Mouse (Mus musculus): Measurements from ENCODE around the gene Lins1. TPM values are rescaled to one million over a fixed set of nuclear protein-coding genes. Genes with fewer than 3 reads are reported as not detected.

Lins1 gene
- total RNA-seq, 2 experiments from 2014 or later, result 8.6 to 9.3 TPM

DNA sequence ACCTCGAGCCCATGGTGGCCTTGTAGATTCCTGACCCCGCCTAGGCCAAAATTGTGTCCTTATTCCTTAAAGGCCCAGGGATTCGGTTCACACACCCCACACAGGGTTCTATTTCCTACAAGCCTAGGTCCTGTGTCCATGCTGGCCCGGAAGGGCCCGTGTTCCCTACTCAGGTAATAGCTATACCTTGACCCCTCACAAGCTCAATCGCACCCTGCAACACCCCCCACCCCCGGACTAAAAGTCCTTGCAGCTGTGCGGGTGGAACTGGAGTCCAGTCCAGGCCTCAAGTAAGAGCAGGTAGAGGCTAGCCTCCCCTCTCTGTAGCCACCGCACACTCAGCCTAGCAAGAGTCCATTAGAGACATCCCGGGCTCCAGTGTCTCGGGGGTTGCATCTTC is 44.2 kb downstream of the Lins1 start:
- no peak for TF ChIP-seq CTCF (IDR thresholded peaks at IDR 0.05)
- no peak for DNase-seq (ENCODE audit: extremely low spot score in 1 of 2, low spot score in 2 of 2)
- intact Hi-C loops (cut with DNase I), result no loop called here
- Histone ChIP-seq H3K4me3 (no peak overlapping the region), H3K27ac (no peak overlapping the region)

DNA sequence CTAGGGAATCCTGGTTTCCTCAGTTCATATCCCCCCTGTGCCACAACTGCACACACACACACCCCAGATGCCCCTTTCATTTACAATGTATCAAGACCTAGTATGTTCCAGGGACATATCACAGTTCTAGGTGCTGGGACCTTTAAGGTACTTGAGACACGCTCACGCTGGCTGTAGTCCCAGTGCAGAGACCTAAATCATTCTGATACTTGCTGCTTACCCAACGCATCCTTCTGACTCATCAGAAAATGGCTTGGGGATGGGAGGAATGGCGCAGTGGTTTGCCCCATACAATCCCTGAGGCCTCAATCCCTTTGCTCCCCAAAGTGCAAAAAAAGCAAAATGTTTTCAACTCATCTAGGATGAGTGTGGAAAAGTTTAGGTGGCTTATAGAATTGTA is 44.8 kb downstream of the Lins1 start:
- intact Hi-C loops (cut with DNase I), result no loop called here
- no peak for TF ChIP-seq CTCF (IDR thresholded peaks at IDR 0.05)
- no peak overlapping the region for H3K4me3 ChIP-seq
- no peak overlapping the region for H3K27ac ChIP-seq
- no peak for DNase-seq (ENCODE audit: extremely low spot score in 1 of 2, low spot score in 2 of 2)

DNA sequence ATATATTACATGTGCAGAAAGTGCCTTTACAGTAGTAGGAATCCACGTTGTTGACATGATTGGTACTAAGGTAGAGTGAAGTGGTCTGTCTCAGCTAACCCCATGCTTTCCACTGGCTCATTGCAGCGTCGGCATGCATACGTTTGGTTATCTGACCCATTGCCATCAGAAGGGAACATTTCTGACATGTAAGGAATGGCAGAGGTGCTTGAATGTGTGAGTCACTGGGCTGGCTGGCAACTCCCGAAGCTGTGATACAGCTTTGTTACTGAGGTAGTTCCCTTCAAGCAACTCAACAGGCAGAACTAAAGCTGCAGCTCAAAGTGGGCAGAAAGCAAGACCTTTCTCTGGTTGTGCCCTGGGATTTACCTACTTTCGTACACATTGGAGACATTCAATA is 45.3 kb downstream of the Lins1 start:
- H3K4me3 ChIP-seq, result no peak overlapping the region
- no peak overlapping the region for H3K27ac ChIP-seq
- intact Hi-C loops (cut with DNase I), result no loop called here
- DNase-seq (ENCODE audit: extremely low spot score in 1 of 2, low spot score in 2 of 2), result no peak
- TF ChIP-seq CTCF (IDR thresholded peaks at IDR 0.05), result no peak

DNA sequence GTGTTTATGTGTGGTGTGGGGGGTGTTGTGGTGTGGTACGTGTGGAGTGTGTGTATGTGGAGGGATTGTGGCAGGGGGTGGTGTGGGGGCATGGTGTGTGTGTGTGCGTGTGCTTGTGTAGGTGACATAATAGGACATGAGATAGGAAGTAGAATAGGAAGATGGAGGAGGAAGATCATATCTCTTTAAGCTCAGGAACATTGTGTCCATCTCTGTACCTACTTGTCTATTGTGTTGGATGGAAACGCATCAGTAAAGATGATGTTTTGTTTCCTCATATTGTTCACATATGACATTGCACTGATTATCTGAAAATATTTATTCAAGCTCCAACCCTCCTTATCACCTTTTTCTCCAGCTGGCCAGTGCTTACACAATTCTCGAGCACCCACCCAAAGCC is 47.7 kb downstream of the Lins1 start:
- no peak for DNase-seq (ENCODE audit: extremely low spot score in 1 of 2, low spot score in 2 of 2)
- TF ChIP-seq CTCF (IDR thresholded peaks at IDR 0.05), result no peak
- Histone ChIP-seq H3K4me3 (no peak overlapping the region), H3K27ac (no peak overlapping the region)
- intact Hi-C loops (cut with DNase I), result loop anchor here (2.0 kb wide), 1 partner anchor 21 kb away; no protein-coding TSS in a partner anchor

DNA sequence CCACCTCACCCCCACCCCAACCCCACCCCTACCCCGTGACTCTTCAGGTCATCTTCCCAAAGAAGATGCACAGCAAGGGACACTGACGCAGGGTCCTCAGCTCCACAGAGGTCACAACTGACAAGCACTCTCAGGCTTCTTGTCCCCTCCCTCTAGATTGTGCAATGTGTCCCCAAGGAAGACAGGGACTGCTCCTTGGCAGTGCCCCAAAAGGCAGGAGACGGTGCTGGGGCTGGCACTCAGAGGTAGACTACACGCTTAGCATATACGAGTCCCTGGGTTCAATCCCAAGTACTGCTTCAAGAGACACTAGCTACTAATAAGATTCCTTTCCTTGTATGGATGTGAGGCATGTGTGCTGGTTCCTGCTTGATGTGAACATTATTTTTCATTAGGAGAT is 51.3 kb downstream of the Lins1 start:
- H3K27ac ChIP-seq, result no peak overlapping the region
- intact Hi-C loops (cut with DNase I), result no loop called here
- no peak for TF ChIP-seq CTCF (IDR thresholded peaks at IDR 0.05)
- H3K4me3 ChIP-seq, result no peak overlapping the region
- DNase-seq (ENCODE audit: extremely low spot score in 1 of 2, low spot score in 2 of 2), result no peak

DNA sequence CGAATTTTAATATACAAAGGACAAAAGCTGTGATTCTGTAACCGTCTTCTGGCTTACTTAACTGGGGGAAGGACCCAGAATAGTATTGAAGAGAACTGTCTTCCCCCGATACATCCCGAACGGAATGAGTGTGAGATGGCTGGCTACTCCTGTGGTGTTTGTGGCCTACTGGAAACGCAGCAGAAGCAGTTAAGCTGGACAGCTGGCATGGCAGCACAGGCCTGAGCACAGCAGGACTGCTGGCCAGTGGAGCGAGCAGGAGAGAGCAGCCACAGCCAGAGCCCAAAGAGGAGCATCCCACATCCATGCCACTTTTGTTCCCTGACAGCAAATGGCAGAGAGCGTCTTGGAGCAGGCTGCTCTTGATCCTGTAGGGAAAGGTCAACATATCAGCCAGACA is 51.7 kb downstream of the Lins1 start:
- no peak for TF ChIP-seq CTCF (IDR thresholded peaks at IDR 0.05)
- no peak for DNase-seq (ENCODE audit: extremely low spot score in 1 of 2, low spot score in 2 of 2)
- intact Hi-C loops (cut with DNase I), result no loop called here
- Histone ChIP-seq H3K27ac (no peak overlapping the region), H3K4me3 (no peak overlapping the region)

DNA sequence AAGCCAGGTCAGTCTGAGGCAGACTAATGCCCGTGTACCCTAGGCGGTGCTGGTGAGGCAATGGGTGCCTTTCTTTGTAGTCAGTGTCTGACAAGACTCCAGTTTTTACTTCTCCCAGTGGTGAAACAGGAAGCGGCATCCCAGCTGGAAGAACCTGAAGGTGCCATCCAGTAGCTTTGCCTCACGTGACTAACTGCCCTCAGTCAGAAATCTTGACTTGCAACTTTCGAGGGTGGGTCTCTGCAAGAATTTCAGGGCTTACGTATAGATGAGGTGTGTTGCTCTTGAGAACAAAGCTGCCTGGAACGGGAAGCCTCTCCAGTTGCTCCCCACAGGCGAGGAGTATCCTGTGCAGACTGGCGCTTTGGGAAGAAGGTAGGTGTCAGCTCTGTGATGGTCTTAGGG is 53.7 kb downstream of the Lins1 start, which contains the start of gene Cers3:
Cers3 (plus strand) TSS at position 128 of the 405 bp plus-strand sequence.
- intact Hi-C loops (cut with DNase I), result no loop called here

DNA sequence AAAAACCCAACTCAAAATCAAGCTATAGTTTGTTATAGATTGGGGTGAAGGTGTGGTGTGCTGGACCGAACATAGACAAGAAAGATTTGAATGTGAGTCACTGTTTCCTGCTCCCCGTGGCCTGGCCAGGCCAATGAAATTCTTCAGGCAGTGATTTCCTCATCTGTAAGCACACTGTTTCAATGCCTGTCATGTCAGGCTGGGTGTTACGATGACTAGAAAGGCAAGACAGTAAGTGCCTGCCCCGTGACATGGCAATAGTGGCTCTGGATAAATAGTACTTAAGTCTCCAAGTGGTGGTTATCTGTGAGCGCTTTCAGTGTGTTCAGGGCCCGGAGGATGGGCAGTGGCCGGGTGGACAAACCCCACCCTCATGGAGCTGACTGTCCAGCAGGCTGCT is 57.3 kb downstream of the Lins1 start:
- no peak overlapping the region for H3K27ac ChIP-seq
- no peak overlapping the region for H3K4me3 ChIP-seq
- intact Hi-C loops (cut with DNase I), result no loop called here
- DNase-seq (ENCODE audit: extremely low spot score in 1 of 2, low spot score in 2 of 2), result no peak
- TF ChIP-seq CTCF (IDR thresholded peaks at IDR 0.05), result no peak

More for the DNA sequence above, 53.7 kb downstream of the Lins1 start, which contains the start of gene Cers3:
- DNase-seq (ENCODE audit: extremely low spot score in 1 of 2, low spot score in 2 of 2), result no peak
- Histone ChIP-seq H3K4me3 (no peak within 1 kb of the TSS), H3K27ac (no peak within 1 kb of the TSS)
- TF ChIP-seq CTCF (IDR thresholded peaks at IDR 0.05), result no peak

DNA sequence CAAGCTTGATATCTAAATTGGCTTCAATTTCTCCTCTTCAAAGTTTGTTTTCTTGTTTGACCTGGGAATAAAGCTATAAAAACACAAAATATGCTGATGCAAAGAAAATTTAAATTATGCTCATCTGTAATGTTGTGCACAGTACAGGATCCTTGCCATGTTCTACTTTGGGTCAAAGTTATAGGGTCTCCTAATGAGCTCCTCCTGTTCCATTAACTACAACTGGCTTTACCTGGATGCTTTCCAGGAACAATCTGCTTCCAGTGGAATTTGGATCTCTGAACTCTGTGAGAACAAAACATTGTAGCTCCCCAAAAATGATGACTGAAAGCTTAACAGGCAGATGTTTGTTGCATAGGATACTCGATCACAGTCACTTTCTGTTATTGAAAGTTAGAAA is 60.3 kb downstream of the Lins1 start:
- Histone ChIP-seq H3K4me3 (no peak overlapping the region), H3K27ac (no peak overlapping the region)
- intact Hi-C loops (cut with DNase I), result no loop called here
- no peak for TF ChIP-seq CTCF (IDR thresholded peaks at IDR 0.05)
- no peak for DNase-seq (ENCODE audit: extremely low spot score in 1 of 2, low spot score in 2 of 2)

DNA sequence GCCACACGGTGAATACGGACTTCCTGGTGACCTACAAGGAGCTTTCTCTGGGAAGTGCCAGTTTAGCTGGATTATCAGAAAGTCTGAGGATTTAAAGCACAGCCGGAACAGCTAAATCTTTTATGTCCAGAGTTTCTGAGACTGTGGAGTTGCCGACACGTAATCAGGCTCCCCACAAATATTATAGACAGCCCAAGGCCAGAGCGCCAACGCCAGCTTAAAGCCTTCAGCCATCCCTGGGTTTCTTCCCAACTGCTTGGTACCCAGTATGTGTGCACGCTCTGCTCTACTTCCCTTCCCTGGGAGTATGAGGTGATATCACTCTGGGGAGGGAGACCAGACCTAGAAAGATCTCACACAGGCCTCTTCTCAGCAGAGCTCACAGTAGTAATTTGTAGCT is 64.1 kb downstream of the Lins1 start:
- intact Hi-C loops (cut with DNase I), result no loop called here
- no peak for DNase-seq (ENCODE audit: extremely low spot score in 1 of 2, low spot score in 2 of 2)
- no peak for TF ChIP-seq CTCF (IDR thresholded peaks at IDR 0.05)
- Histone ChIP-seq H3K27ac (no peak overlapping the region), H3K4me3 (no peak overlapping the region)

DNA sequence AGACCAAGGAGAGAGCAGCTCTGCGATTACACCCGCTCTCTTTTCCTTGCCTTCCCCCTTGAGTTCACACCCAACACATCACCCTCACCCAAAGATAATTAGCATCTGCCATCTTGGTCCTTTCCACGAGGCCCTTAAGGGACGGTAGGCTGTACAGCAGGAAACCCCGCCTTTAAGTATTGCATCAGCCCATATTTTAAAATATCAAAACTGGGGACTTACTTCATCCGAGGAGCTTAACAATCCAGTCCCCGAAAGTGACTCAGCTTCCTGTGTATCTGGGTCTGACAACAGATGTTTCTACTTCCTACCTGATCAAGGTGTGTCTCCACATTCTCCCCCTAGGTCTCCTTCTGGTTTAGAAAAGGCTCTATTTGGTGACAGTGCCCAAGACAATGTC is 65.9 kb downstream of the Lins1 start:
- DNase-seq (ENCODE audit: extremely low spot score in 1 of 2, low spot score in 2 of 2), result no peak
- Histone ChIP-seq H3K27ac (no peak overlapping the region), H3K4me3 (no peak overlapping the region)
- no peak for TF ChIP-seq CTCF (IDR thresholded peaks at IDR 0.05)
- intact Hi-C loops (cut with DNase I), result no loop called here

Other genes with a start within 250 kb of the Lins1 start
- 10 to 100 TPM; 19.1 to 22.6 TPM for gene Asb7, start 293 bp upstream of the Lins1 start, total RNA-seq (2021)
- gene Cers3, start 53.6 kb downstream of the Lins1 start, total RNA-seq (2021), result under 1 TPM; 0.28 to 0.29 TPM
- 10 to 100 TPM; 13.1 to 13.6 TPM for gene Adamts17, start 149.8 kb downstream of the Lins1 start, total RNA-seq (2021)